Mouse (Mus musculus) heart, adult 2 months (tissue): ENCODE measurements at regions not wholly inside any gene's neighbourhood (a gene's known extent, or its start where the extent isn't known, plus 50 kb on each side); places are given as distances from the start of the nearest gene placed in this dataset.

ENCODE experiments used
- CTCF ChIP-seq: fragments of 200-600 bp; IDR thresholded peaks from 2 replicates; pipeline ENCODE4 v1.8.1; 2022; ENCODE audit warnings: antibody characterized with exemption, mild to moderate bottlenecking, moderate library complexity
- EP300 ChIP-seq: fragments of 200-500 bp; IDR thresholded peaks from 2 replicates; pipeline ENCODE4 v1.6.1; 2011; ENCODE audit warnings: low read depth, low read length, control low read depth; ENCODE audit not compliant: insufficient read depth
- POLR2A ChIP-seq: fragments of 200-500 bp; IDR thresholded peaks from 2 replicates; pipeline ENCODE4 v1.6.1; 2011; ENCODE audit warnings: mild to moderate bottlenecking, low read depth, low read length, control low read depth; ENCODE audit not compliant: insufficient read depth

GRCm38 (mm10) chr3:104336308-104336707 is 116.1 kb upstream of the Magi3 start:
- TF ChIP-seq CTCF (no peak), POLR2A (no peak), EP300 (no peak)
